In genomic region chr6:94682270-94682618, GRCm38 (mm10) we compare ENCODE assay signal across 10 mouse cellular contexts. TPM values are rescaled to one million over a fixed set of nuclear protein-coding genes. Genes with fewer than 3 reads are reported as not detected.
DNase-seq lines count a peak whose midpoint lies in the region; ATAC-seq and TF ChIP-seq lines count a peak whose summit lies in the region.
"Had no signal": no experiment of that assay in that cellular context is flagged by ENCODE, and none has a peak within 500 bp of the region (broad histone marks: within the 10 kb centered on the region; RNA-seq: fewer than 3 reads in every experiment).

No protein-coding gene starts in this region.

- 70% methylated on average over 6 of the region's 6 CpGs for WGBS in heart, embryonic 14.5 days
- 43% methylated on average over 6 of the region's 6 CpGs for WGBS in forebrain, embryonic 12.5 days
- WGBS in limb, embryonic 10.5 days = 66% methylated on average over 6 of the region's 6 CpGs

- no peak overlapping the region for H3ac ChIP-seq in C2C12 (ENCODE audit: control insufficient read depth, insufficient read length, low read depth)

- TF ChIP-seq CTCF in C2C12 (IDR thresholded peaks at IDR 0.05; ENCODE audit: control insufficient read depth, insufficient read depth, insufficient read length) = no peak

- DNase-seq in heart, adult 18-20 months = no peak
- DNase-seq in limb, embryonic 10.5 days (ENCODE audit: low spot score) = no peak
- no peak for DNase-seq in thymus, adult 18-20 months
- DNase-seq in spleen, postnatal 10 days (ENCODE audit: low spot score in 2 of 2) = no peak
- DNase-seq in Muller cell, postnatal 12 days (ENCODE audit: inconsistent ontology term) = no peak
- DNase-seq: heart, postnatal 4 days; lung, postnatal 10 days had no signal

- H3K9ac ChIP-seq in heart, embryonic 14.5 days (ENCODE audit: low read length) = peak overlapping the region; percentile 19; the same call in 1 of the 2 replicates
- H3K9ac ChIP-seq in forebrain, embryonic 12.5 days = peak overlapping the region; percentile 33; the same call in 1 of the 2 replicates

- no peak overlapping the region for H3K4me3 ChIP-seq in heart, embryonic 14.5 days (ENCODE audit: control insufficient read depth in 1 of 2, insufficient read depth in 1 of 2, low read depth in 1 of 2, low read length in 2 of 2)
- H3K4me3 ChIP-seq in C2C12 (ENCODE audit: insufficient read depth, poor library complexity, severe bottlenecking) = peak overlapping the region; percentile 28
- H3K4me3 ChIP-seq in forebrain, embryonic 12.5 days (replicated peaks) = no peak overlapping the region
- H3K4me3 ChIP-seq in limb, embryonic 10.5 days = no peak overlapping the region

- no peak overlapping the region for H3K27ac ChIP-seq in heart, embryonic 14.5 days (replicated peaks in 1 of 2; ENCODE audit: control insufficient read depth in 1 of 2, insufficient read depth in 1 of 2, low read depth in 2 of 2, low read length in 2 of 2)
- H3K27ac ChIP-seq in forebrain, embryonic 12.5 days = peak overlapping the region; percentile 73
- peak overlapping the region; percentile 53; the same call in 1 of the 2 replicates for H3K27ac ChIP-seq in limb, embryonic 10.5 days

- no peak overlapping the region for H3K4me2 ChIP-seq in heart, embryonic 14.5 days (ENCODE audit: low read length)
- peak overlapping the region; percentile 33 for H3K4me2 ChIP-seq in forebrain, embryonic 12.5 days

- H3K79me2 ChIP-seq in C2C12 (ENCODE audit: control insufficient read depth, insufficient read depth) = peaks cover 66% of the 10 kb centered on the region

- H3K9me3 ChIP-seq in heart, embryonic 14.5 days (ENCODE audit: control insufficient read depth, low read length) = no peaks in the 10 kb centered on the region
- H3K9me3 ChIP-seq in forebrain, embryonic 12.5 days = no peaks in the 10 kb centered on the region
- H3K9me3 ChIP-seq in limb, embryonic 10.5 days (replicated peaks) = no peaks in the 10 kb centered on the region

- peaks cover 16% of the 10 kb centered on the region for H3K79me3 ChIP-seq in C2C12 (ENCODE audit: low read depth)

- H3K36me3 ChIP-seq in heart, embryonic 14.5 days (ENCODE audit: control insufficient read depth, insufficient read depth, low read length) = no peaks in the 10 kb centered on the region
- H3K36me3 ChIP-seq in C2C12 (ENCODE audit: control insufficient read depth, insufficient read depth) = no peaks in the 10 kb centered on the region
- no peaks in the 10 kb centered on the region for H3K36me3 ChIP-seq in forebrain, embryonic 12.5 days (replicated peaks)
- H3K36me3 ChIP-seq in limb, embryonic 10.5 days = no peaks in the 10 kb centered on the region

- H3K4me1 ChIP-seq in heart, embryonic 14.5 days (ENCODE audit: control insufficient read depth in 2 of 2, insufficient read depth in 2 of 2, low read length in 2 of 2) = peaks cover 37 to 80% of the 10 kb centered on the region in 2 experiments
- peaks cover 82% of the 10 kb centered on the region for H3K4me1 ChIP-seq in forebrain, embryonic 12.5 days
- peaks cover 89% of the 10 kb centered on the region for H3K4me1 ChIP-seq in limb, embryonic 10.5 days

- no peaks in the 10 kb centered on the region for H3K27me3 ChIP-seq in heart, embryonic 14.5 days (ENCODE audit: control insufficient read depth, insufficient read depth, low read length)
- no peaks in the 10 kb centered on the region for H3K27me3 ChIP-seq in C2C12 (ENCODE audit: control insufficient read depth, insufficient read depth, insufficient read length)
- H3K27me3 ChIP-seq in forebrain, embryonic 12.5 days = no peaks in the 10 kb centered on the region
- H3K27me3 ChIP-seq in limb, embryonic 10.5 days (ENCODE audit: low read depth, poor library complexity, severe bottlenecking) = peaks cover 27% of the 10 kb centered on the region

- no peak for ATAC-seq in heart, embryonic 14.5 days (ENCODE audit: insufficient number of reproducible peaks, insufficient read depth, low FRiP score, low read depth)
- ATAC-seq in forebrain, embryonic 12.5 days (ENCODE audit: low FRiP score) = no peak

TF ChIP-seq in C2C12, 6 proteins besides CTCF, POLR2A, EP300 and RAD21:
- TF ChIP-seq MYOG (IDR thresholded peaks at IDR 0.05; ENCODE audit: control insufficient read depth, extremely low read depth, insufficient read length) (no peak), USF1 (IDR thresholded peaks at IDR 0.05; ENCODE audit: low read depth) (no peak), MAX (IDR thresholded peaks at IDR 0.05) (no peak), FOSL1 (IDR thresholded peaks at IDR 0.05; ENCODE audit: insufficient read depth, low read length, poor library complexity, severe bottlenecking) (no peak), CEBPB (IDR thresholded peaks at IDR 0.05; ENCODE audit: low read depth) (no peak), MYOD1 (IDR thresholded peaks at IDR 0.05; ENCODE audit: control insufficient read depth, insufficient read length, low read depth) (no peak)

RNA-seq across cellular contexts. Expression of gene Lrig1, which starts 17.7 kb away (rescaled TPM):
- polyA plus RNA-seq in heart, embryonic 14.5 days (2014; fragmentation: Nextera tagmentation; extraction: Ambion mirVana) = 15.2 and 18.4 TPM in 2 replicates
- 10 to 100 TPM; 29.8 to 30.9 TPM for total RNA-seq in heart, adult 18-20 months (2021)
- 11.2 TPM for polyA plus RNA-seq in C2C12 (2012; fragmentation: generic; extraction: Trizol)
- polyA plus RNA-seq in forebrain, embryonic 12.5 days (2016; fragmentation: Nextera tagmentation; extraction: Ambion mirVana) = 16.6 and 17.7 TPM in 2 replicates
- polyA plus RNA-seq in limb, embryonic 10.5 days (2016; fragmentation: Nextera tagmentation; extraction: Ambion mirVana) = 13.7 and 15.7 TPM in 2 replicates

Comparison
In these comparisons a context has a peak if more than half of its experiments do, and no peak if none do; other contexts are left out.
1. H3K27ac ChIP-seq: peak in forebrain, embryonic 12.5 days (single experiment) and limb, embryonic 10.5 days (single experiment); none in heart, embryonic 14.5 days (0 of 2).